Mouse (Mus musculus) midbrain, embryonic 13.5 days (tissue): Measurements from ENCODE around the gene Rusc1. TPM values are rescaled to one million over a fixed set of nuclear protein-coding genes. Genes with fewer than 3 reads are reported as not detected.

Experiments
- ATAC-seq: fragments of 200-750 bp; cut with Nextera tagmentation; 2 replicates; pipeline ENCODE4 v1.8.0; 2017; ENCODE audit warnings: mild to moderate bottlenecking, moderate TSS enrichment, moderate library complexity
- H3K27ac ChIP-seq: fragments of 300-500 bp; sonication (generic); 2 replicates; pipeline ENCODE4 v1.5.1; 2015; ENCODE audit warnings: inconsistent platforms, mild to moderate bottlenecking, moderate library complexity
- H3K27me3 ChIP-seq: fragments of 300-500 bp; sonication (generic); 2 replicates; pipeline ENCODE4 v1.6.1; 2015; ENCODE audit warnings: mild to moderate bottlenecking, inconsistent platforms
- H3K36me3 ChIP-seq: fragments of 300-500 bp; sonication (generic); 2 replicates; pipeline ENCODE4 v1.6.1; 2015; ENCODE audit warnings: mild to moderate bottlenecking, inconsistent platforms
- H3K4me1 ChIP-seq: fragments of 300-500 bp; sonication (generic); replicated peaks from 2 replicates; pipeline ENCODE4 v1.6.1; 2015; ENCODE audit warnings: inconsistent platforms
- H3K4me2 ChIP-seq: fragments of 300-500 bp; sonication (generic); replicated peaks from 2 replicates; pipeline ENCODE4 v1.6.1; 2015; ENCODE audit warnings: moderate library complexity, mild to moderate bottlenecking, inconsistent platforms
- H3K4me3 ChIP-seq: fragments of 300-500 bp; sonication (generic); replicated peaks from 2 replicates; pipeline ENCODE4 v1.5.1; 2015; ENCODE audit warnings: mild to moderate bottlenecking, inconsistent platforms
- H3K9ac ChIP-seq: fragments of 300-500 bp; sonication (generic); replicated peaks from 2 replicates; pipeline ENCODE4 v1.6.1; 2015; ENCODE audit warnings: mild to moderate bottlenecking, inconsistent platforms
- H3K9me3 ChIP-seq: fragments of 300-500 bp; sonication (generic); 2 replicates; pipeline ENCODE4 v1.6.1; 2016; ENCODE audit warnings: mild to moderate bottlenecking, inconsistent platforms
- WGBS: fragments of 180-500 bp; shearing (Covaris S2); methylation state at CpG from one replicate; pipeline ENCODE4 v1.1.7; 2015; 5-methylcytosine and 5-hydroxymethylcytosine counted together
- polyA plus RNA-seq: library from polyadenylated mRNA; unstranded; fragments of >200 nt; fragmentation: Nextera tagmentation; extraction: Ambion mirVana; gene quantifications from 2 replicates; pipeline ENCODE4 v1.2.1, GENCODE M21; 2015

Gene Rusc1
- polyA plus RNA-seq, 1 experiment from 2014 or later: 69.5 TPM

- no peak overlapping the region for H3K4me2 ChIP-seq
- WGBS: 91% methylated on average over 3 of the region's 3 CpGs
- peaks cover 83% of the 10 kb centered on the region for H3K36me3 ChIP-seq
- no peak overlapping the region for H3K27ac ChIP-seq
- ATAC-seq: no peak
- H3K9ac ChIP-seq: no peak overlapping the region
- no peak overlapping the region for H3K4me3 ChIP-seq
- H3K27me3 ChIP-seq: no peaks in the 10 kb centered on the region
- no peaks in the 10 kb centered on the region for H3K4me1 ChIP-seq
- no peaks in the 10 kb centered on the region for H3K9me3 ChIP-seq
Observed at GRCm38 (mm10) chr3:89058783-89059182, 34.3 kb downstream of the Rusc1 start.

- Histone ChIP-seq H3K4me1 (no peaks in the 10 kb centered on the region), H3K9me3 (no peaks in the 10 kb centered on the region), H3K27me3 (no peaks in the 10 kb centered on the region), H3K4me3 (no peak overlapping the region), H3K27ac (no peak overlapping the region), H3K4me2 (no peak overlapping the region), H3K9ac (no peak overlapping the region), H3K36me3 (peaks cover 83% of the 10 kb centered on the region)
- ATAC-seq: no peak
- WGBS: 98% methylated on average over 9 of the region's 9 CpGs
Observed at GRCm38 (mm10) chr3:89058361-89058760, 34.8 kb downstream of the Rusc1 start.

DNA sequence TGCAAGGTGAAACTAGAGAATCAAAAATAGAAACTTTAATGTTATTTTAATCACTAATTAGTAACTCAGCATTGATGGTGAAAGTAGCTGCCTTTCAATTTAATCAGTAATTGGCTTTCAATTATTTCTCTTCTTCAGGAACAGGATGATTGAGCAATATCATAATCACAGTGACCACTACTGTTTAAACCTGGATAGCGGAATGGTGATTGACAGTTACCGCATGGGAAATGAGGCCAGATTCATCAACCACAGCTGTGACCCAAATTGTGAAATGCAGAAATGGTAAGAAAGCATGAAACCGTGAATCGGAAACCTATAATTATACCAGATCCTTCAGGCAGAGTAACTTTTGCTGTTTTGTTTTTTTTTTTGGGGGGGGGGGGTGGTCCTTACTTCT, 49.8 kb downstream of the Rusc1 start:
- no peak overlapping the region for H3K27ac ChIP-seq
- 92% methylated on average over 4 of the region's 4 CpGs for WGBS
- no peaks in the 10 kb centered on the region for H3K27me3 ChIP-seq
- H3K9ac ChIP-seq: no peak overlapping the region
- H3K4me1 ChIP-seq: no peaks in the 10 kb centered on the region
- no peak overlapping the region for H3K4me3 ChIP-seq
- H3K9me3 ChIP-seq: no peaks in the 10 kb centered on the region
- no peak overlapping the region for H3K4me2 ChIP-seq
- no peak for ATAC-seq
- H3K36me3 ChIP-seq: peaks cover 73% of the 10 kb centered on the region

Other genes with a start within 250 kb of the Rusc1 start
- gene Msto1, start 179.3 kb downstream of the Rusc1 start, polyA plus RNA-seq: 44.7 and 50.8 TPM in 2 replicates
- gene Ash1l, start 142.7 kb downstream of the Rusc1 start, polyA plus RNA-seq: 22.2 and 23.0 TPM in 2 replicates
- 128 and 131 TPM in 2 replicates for gene Dap3, start 142.1 kb downstream of the Rusc1 start, polyA plus RNA-seq
- not detected in 2 replicates for gene Gm43738, start 7.8 kb upstream of the Rusc1 start, polyA plus RNA-seq
- gene Fdps, start 8.6 kb upstream of the Rusc1 start, polyA plus RNA-seq: 351 and 358 TPM in 2 replicates
- 0.24 TPM in 1 of 2 replicates, not detected in the other for gene Pklr, start 42.8 kb upstream of the Rusc1 start, polyA plus RNA-seq
- 28.9 and 32.3 TPM in 2 replicates for gene Hcn3, start 66.9 kb upstream of the Rusc1 start, polyA plus RNA-seq
- 24.9 and 32.9 TPM in 2 replicates for gene Clk2, start 71.5 kb upstream of the Rusc1 start, polyA plus RNA-seq
- gene Scamp3, start 84.2 kb upstream of the Rusc1 start, polyA plus RNA-seq: 110 and 116 TPM in 2 replicates
- 27.5 and 31.3 TPM in 2 replicates for gene Fam189b, start 89.8 kb upstream of the Rusc1 start, polyA plus RNA-seq
- gene Gba, start 109.6 kb upstream of the Rusc1 start, polyA plus RNA-seq: 43.5 and 46.7 TPM in 2 replicates
- 82.9 and 86.2 TPM in 2 replicates for gene Thbs3, start 121.9 kb upstream of the Rusc1 start, polyA plus RNA-seq
- gene Mtx1, start 133.8 kb upstream of the Rusc1 start, polyA plus RNA-seq: 158 and 165 TPM in 2 replicates
- gene Muc1, start 135.7 kb upstream of the Rusc1 start, polyA plus RNA-seq: 3.2 and 3.4 TPM in 2 replicates
- gene Krtcap2, start 152.7 kb upstream of the Rusc1 start, polyA plus RNA-seq: 205 and 209 TPM in 2 replicates
- gene Trim46, start 153.0 kb upstream of the Rusc1 start, polyA plus RNA-seq: 58.6 and 59.4 TPM in 2 replicates
- 74.6 and 75.9 TPM in 2 replicates for gene Dpm3, start 166.0 kb upstream of the Rusc1 start, polyA plus RNA-seq
- 31.8 and 37.5 TPM in 2 replicates for gene Slc50a1, start 177.3 kb upstream of the Rusc1 start, polyA plus RNA-seq
- gene Efna1, start 187.8 kb upstream of the Rusc1 start, polyA plus RNA-seq: 9.7 and 10.7 TPM in 2 replicates
- gene Efna3, start 229.7 kb upstream of the Rusc1 start, polyA plus RNA-seq: 21.8 and 22.5 TPM in 2 replicates
- 8.8 and 11.4 TPM in 2 replicates for gene Efna4, start 244.7 kb upstream of the Rusc1 start, polyA plus RNA-seq